Comparison of ENCODE assay signal across 8 mouse cellular contexts in the genomic region with DNA sequence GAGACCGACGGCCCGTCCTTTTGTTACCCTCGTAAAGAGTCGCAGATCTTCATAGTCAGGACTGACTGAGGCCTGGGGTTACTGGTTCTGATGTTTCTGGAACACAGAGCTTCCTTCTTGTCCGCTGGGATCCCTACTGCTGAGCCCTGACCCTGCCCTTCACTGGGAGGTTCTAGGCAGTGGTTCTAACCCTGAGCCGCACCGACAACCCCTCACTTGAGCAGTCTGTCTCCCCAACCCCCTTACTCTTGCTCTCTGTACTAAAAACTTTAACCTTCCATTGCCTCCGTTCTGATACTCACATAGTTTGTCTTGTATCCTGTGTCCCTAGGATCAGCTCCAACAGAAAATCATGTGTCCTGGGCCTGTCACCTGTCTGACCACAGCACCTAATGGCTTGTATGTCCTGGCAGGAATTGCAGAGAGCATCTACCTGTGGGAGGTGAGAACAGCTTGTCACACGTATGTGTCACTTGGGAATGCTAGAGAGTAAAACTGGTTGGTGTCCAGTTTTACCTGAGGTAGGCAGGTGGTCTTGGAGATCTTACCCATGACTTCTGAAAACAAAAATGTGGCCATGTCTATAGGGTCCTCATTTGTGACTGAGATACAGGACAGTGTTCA. TPM values are rescaled to one million over a fixed set of nuclear protein-coding genes. Genes with fewer than 3 reads are reported as not detected.
DNase-seq lines count a peak whose midpoint lies in the region; ATAC-seq and TF ChIP-seq lines count a peak whose summit lies in the region.

No protein-coding gene starts in this region.

- WGBS in forebrain, embryonic 13.5 days = 15% methylated on average over 10 of the region's 10 CpGs
- WGBS in liver, embryonic 13.5 days (ENCODE audit: insufficient replicate concordance) = 9% methylated on average over 10 of the region's 10 CpGs

- DNase-seq in gastrocnemius, adult 2 months = no peak
- DNase-seq in gastrocnemius, postnatal 25 days = no peak
- DNase-seq in 416B (ENCODE audit: low read depth) = peak; percentile 17
- no peak for DNase-seq in liver, embryonic 13.5 days
- no peak for DNase-seq in right cerebral cortex, adult 2 months (ENCODE audit: low spot score in 2 of 2)
- DNase-seq in gastrocnemius, adult 18-20 months (ENCODE audit: low spot score) = no peak
- DNase-seq in thymus, postnatal 10 days (ENCODE audit: low spot score in 2 of 2) = no peak

- H3K4me3 ChIP-seq in gastrocnemius, adult 2 months = peak overlapping the region; percentile 93
- H3K4me3 ChIP-seq in forebrain, embryonic 13.5 days = peak overlapping the region; percentile 97
- peak overlapping the region; percentile 99 for H3K4me3 ChIP-seq in liver, embryonic 13.5 days (replicated peaks)

- H3K27me3 ChIP-seq in forebrain, embryonic 13.5 days = 0 out of 2 replicates have a peak, but pooled peaks cover 5% of the 10 kb centered on the region
- H3K27me3 ChIP-seq in liver, embryonic 13.5 days = no peaks in the 10 kb centered on the region

- peak overlapping the region; percentile 90; the same call in 1 of the 2 replicates for H3K27ac ChIP-seq in gastrocnemius, adult 2 months
- no peak overlapping the region for H3K27ac ChIP-seq in forebrain, embryonic 13.5 days
- H3K27ac ChIP-seq in liver, embryonic 13.5 days = peak overlapping the region; percentile 77

- H3K4me1 ChIP-seq in forebrain, embryonic 13.5 days = peaks cover 15% of the 10 kb centered on the region
- H3K4me1 ChIP-seq in liver, embryonic 13.5 days (replicated peaks) = peaks cover 36% of the 10 kb centered on the region

- peak overlapping the region; percentile 79 for H3K9ac ChIP-seq in forebrain, embryonic 13.5 days
- H3K9ac ChIP-seq in liver, embryonic 13.5 days = peak overlapping the region; percentile 88

- ATAC-seq in forebrain, embryonic 13.5 days = no peak
- ATAC-seq in liver, embryonic 13.5 days (ENCODE audit: low read depth) = no peak

- no peaks in the 10 kb centered on the region for H3K9me3 ChIP-seq in forebrain, embryonic 13.5 days (replicated peaks)
- no peaks in the 10 kb centered on the region for H3K9me3 ChIP-seq in liver, embryonic 13.5 days (replicated peaks)

- TF ChIP-seq CTCF in gastrocnemius, adult 2 months (IDR thresholded peaks at IDR 0.05) = no peak

- peak overlapping the region; percentile 93 for H3K4me2 ChIP-seq in forebrain, embryonic 13.5 days
- peak overlapping the region; percentile 94 for H3K4me2 ChIP-seq in liver, embryonic 13.5 days

- intact Hi-C loops in gastrocnemius, adult 2 months (cut with DNase I) = loop anchor here (1.0 kb wide), 1 partner anchor 21 kb away; no protein-coding TSS in a partner anchor

- peaks cover 43% of the 10 kb centered on the region for H3K36me3 ChIP-seq in forebrain, embryonic 13.5 days (ENCODE audit: poor library complexity, severe bottlenecking)
- peaks cover 46% of the 10 kb centered on the region for H3K36me3 ChIP-seq in liver, embryonic 13.5 days

RNA-seq across cellular contexts. Expression of gene Wdr18, which starts 0.8 kb away (rescaled TPM):
- 10 to 100 TPM; 19.7 to 22.0 TPM for total RNA-seq in gastrocnemius, adult 2 months (2021)
- total RNA-seq in gastrocnemius, postnatal 25 days (2021) = 10 to 100 TPM; 16.4 to 18.0 TPM
- 80.2 and 94.8 TPM in 2 replicates for polyA plus RNA-seq in forebrain, embryonic 13.5 days (2015; fragmentation: Nextera tagmentation; extraction: Ambion mirVana)
- polyA plus RNA-seq in liver, embryonic 13.5 days (2015; fragmentation: Nextera tagmentation; extraction: Ambion mirVana) = 78.2 and 83.0 TPM in 2 replicates
- 10 to 100 TPM; 21.0 to 22.9 TPM for total RNA-seq in gastrocnemius, adult 18-20 months (2021)

RNA-seq across cellular contexts. Expression of gene Grin3b, which starts 9.7 kb away (rescaled TPM):
- under 1 TPM; 0.25 to 0.28 TPM for total RNA-seq in gastrocnemius, adult 2 months (2021)
- total RNA-seq in gastrocnemius, postnatal 25 days (2021) = not detected
- polyA plus RNA-seq in forebrain, embryonic 13.5 days (2015; fragmentation: Nextera tagmentation; extraction: Ambion mirVana) = 0.38 and 0.57 TPM in 2 replicates
- polyA plus RNA-seq in liver, embryonic 13.5 days (2015; fragmentation: Nextera tagmentation; extraction: Ambion mirVana) = 0.07 and 0.10 TPM in 2 replicates
- total RNA-seq in gastrocnemius, adult 18-20 months (2021) = under 1 TPM; 0.32 to 0.59 TPM

RNA-seq across cellular contexts. Expression of gene Tmem259, which starts 23.3 kb away (rescaled TPM):
- 10 to 100 TPM; 70.9 to 75.1 TPM for total RNA-seq in gastrocnemius, adult 2 months (2021)
- 10 to 100 TPM; 70.1 to 80.6 TPM for total RNA-seq in gastrocnemius, postnatal 25 days (2021)
- polyA plus RNA-seq in forebrain, embryonic 13.5 days (2015; fragmentation: Nextera tagmentation; extraction: Ambion mirVana) = 11.2 and 12.0 TPM in 2 replicates
- polyA plus RNA-seq in liver, embryonic 13.5 days (2015; fragmentation: Nextera tagmentation; extraction: Ambion mirVana) = 8.2 TPM in 2 replicates
- 10 to 100 TPM; 68.7 to 84.2 TPM for total RNA-seq in gastrocnemius, adult 18-20 months (2021)

RNA-seq across cellular contexts. Expression of gene Cnn2, which starts 27.6 kb away (rescaled TPM):
- total RNA-seq in gastrocnemius, adult 2 months (2021) = 1 to 10 TPM; 3.9 to 9.7 TPM
- 1 to 10 TPM; 8.5 to 9.4 TPM for total RNA-seq in gastrocnemius, postnatal 25 days (2021)
- 30.0 and 32.2 TPM in 2 replicates for polyA plus RNA-seq in forebrain, embryonic 13.5 days (2015; fragmentation: Nextera tagmentation; extraction: Ambion mirVana)
- 45.8 and 49.6 TPM in 2 replicates for polyA plus RNA-seq in liver, embryonic 13.5 days (2015; fragmentation: Nextera tagmentation; extraction: Ambion mirVana)
- 10 to 100 TPM in 1 of 2 experiments, 1 to 10 TPM in 1; 5.2 to 10.5 TPM for total RNA-seq in gastrocnemius, adult 18-20 months (2021)

RNA-seq across cellular contexts. Expression of gene Arid3a, which starts 33.9 kb away (rescaled TPM):
- total RNA-seq in gastrocnemius, adult 2 months (2021) = 1 to 10 TPM; 1.8 to 2.1 TPM
- total RNA-seq in gastrocnemius, postnatal 25 days (2021) = 1 to 10 TPM; 2.4 to 2.8 TPM
- polyA plus RNA-seq in forebrain, embryonic 13.5 days (2015; fragmentation: Nextera tagmentation; extraction: Ambion mirVana) = 2.5 and 3.6 TPM in 2 replicates
- polyA plus RNA-seq in liver, embryonic 13.5 days (2015; fragmentation: Nextera tagmentation; extraction: Ambion mirVana) = 5.4 and 5.7 TPM in 2 replicates
- 1 to 10 TPM; 1.5 to 1.7 TPM for total RNA-seq in gastrocnemius, adult 18-20 months (2021)
